Comparison of ENCODE assay signal across 16 mouse cellular contexts in the genomic region with DNA sequence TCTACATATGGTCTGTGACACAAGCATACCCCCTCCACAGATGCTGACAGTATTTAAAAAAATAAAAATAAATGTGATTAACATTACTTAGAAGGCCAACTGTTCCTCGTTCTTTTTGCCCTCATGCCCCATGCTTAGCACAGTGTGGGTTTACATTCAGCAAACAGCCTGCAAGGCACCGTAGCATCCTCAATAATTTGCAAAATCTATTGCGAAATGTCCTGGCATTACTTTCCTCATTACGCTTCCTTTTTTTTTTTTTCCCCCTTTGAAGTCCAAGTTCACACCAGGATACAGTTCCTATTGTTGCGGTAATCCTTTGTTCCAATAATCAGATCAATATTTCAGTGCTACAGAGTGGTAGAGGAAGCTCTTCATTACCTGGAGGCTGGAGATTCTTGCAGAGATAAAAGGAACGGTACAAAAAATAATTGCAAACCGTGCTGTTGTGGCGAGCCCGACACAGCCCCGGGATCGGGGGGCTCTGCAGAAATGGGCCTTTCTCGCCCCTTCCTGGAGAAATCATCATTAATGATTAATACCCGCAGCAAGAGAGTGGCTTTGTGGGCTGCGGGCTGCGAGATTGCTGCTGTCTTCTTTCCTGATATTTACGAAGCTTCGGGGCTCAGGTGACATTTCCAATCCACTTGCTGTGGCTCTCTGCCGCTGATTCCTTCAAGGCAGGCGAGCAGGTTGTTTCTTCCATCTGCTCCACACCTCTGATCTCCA. TPM values are rescaled to one million over a fixed set of nuclear protein-coding genes. Genes with fewer than 3 reads are reported as not detected.
DNase-seq lines count a peak whose midpoint lies in the region; ATAC-seq lines count a peak whose summit lies in the region.
"Had no signal": no experiment of that assay in that cellular context is flagged by ENCODE, and none has a peak within 500 bp of the region (broad histone marks: within the 10 kb centered on the region; RNA-seq: fewer than 3 reads in every experiment).

No protein-coding gene starts in this region.

- H3K27ac ChIP-seq in embryonic facial prominence, embryonic 12.5 days = 0 out of 2 replicates have a peak overlapping the region, but pooled peaks have one; percentile 41
- no peak overlapping the region for H3K27ac ChIP-seq in embryonic facial prominence, embryonic 10.5 days (replicated peaks)
- H3K27ac ChIP-seq in neural tube, embryonic 11.5 days (ENCODE audit: low read depth, low read length) = peak overlapping the region; percentile 23; the same call in 1 of the 2 replicates
- H3K27ac ChIP-seq: liver, embryonic 15.5 days had no signal

- WGBS in embryonic facial prominence, embryonic 12.5 days = 72% methylated on average over 19 of the region's 19 CpGs
- WGBS in embryonic facial prominence, embryonic 10.5 days = 84% methylated on average over 19 of the region's 19 CpGs
- WGBS in neural tube, embryonic 11.5 days = 65% methylated on average over 19 of the region's 19 CpGs

- H3K4me3 ChIP-seq in embryonic facial prominence, embryonic 12.5 days = no peak overlapping the region
- H3K4me3 ChIP-seq in embryonic facial prominence, embryonic 10.5 days = no peak overlapping the region
- H3K4me3 ChIP-seq in neural tube, embryonic 11.5 days (ENCODE audit: low read depth, low read length) = no peak overlapping the region
- H3K4me3 ChIP-seq: liver, embryonic 15.5 days had no signal

- no peak overlapping the region for H3K4me2 ChIP-seq in embryonic facial prominence, embryonic 12.5 days (replicated peaks)
- no peak overlapping the region for H3K4me2 ChIP-seq in neural tube, embryonic 11.5 days (ENCODE audit: low read depth)
- H3K4me2 ChIP-seq: liver, embryonic 15.5 days had no signal

- no peaks in the 10 kb centered on the region for H3K36me3 ChIP-seq in embryonic facial prominence, embryonic 12.5 days
- no peaks in the 10 kb centered on the region for H3K36me3 ChIP-seq in embryonic facial prominence, embryonic 10.5 days (replicated peaks)
- H3K36me3 ChIP-seq in neural tube, embryonic 11.5 days (ENCODE audit: control insufficient read depth, insufficient read depth, low read length) = no peaks in the 10 kb centered on the region; the same call in 1 of the 2 replicates
- H3K36me3 ChIP-seq: liver, embryonic 15.5 days had no signal

- H3K4me1 ChIP-seq in embryonic facial prominence, embryonic 12.5 days = no peaks in the 10 kb centered on the region; the same call in 1 of the 2 replicates
- H3K4me1 ChIP-seq in embryonic facial prominence, embryonic 10.5 days = peaks cover 5% of the 10 kb centered on the region; the same call in 1 of the 2 replicates
- no peaks in the 10 kb centered on the region for H3K4me1 ChIP-seq in neural tube, embryonic 11.5 days (ENCODE audit: control insufficient read depth, insufficient read depth, low read length)
- H3K4me1 ChIP-seq: liver, embryonic 15.5 days had no signal

- no peak for DNase-seq in embryonic facial prominence, embryonic 10.5 days (ENCODE audit: low spot score)
- peak; percentile 21 for DNase-seq in neural tube, embryonic 11.5 days (ENCODE audit: low spot score)
- no peak for DNase-seq in neural tube, embryonic 10.5 days (ENCODE audit: extremely low spot score, low spot score)
- DNase-seq in urinary bladder, postnatal 10 days (ENCODE audit: low spot score) = no peak
- no peak for DNase-seq in right cerebral cortex, postnatal 14 days
- no peak for DNase-seq in thymus, postnatal 10 days (ENCODE audit: low spot score in 2 of 2)
- DNase-seq: adrenal gland, adult 2 months; cerebellum, adult 11 months; thymus, postnatal 36 days had no signal

- H3K9me3 ChIP-seq in embryonic facial prominence, embryonic 12.5 days = no peaks in the 10 kb centered on the region
- no peaks in the 10 kb centered on the region for H3K9me3 ChIP-seq in embryonic facial prominence, embryonic 10.5 days
- no peaks in the 10 kb centered on the region for H3K9me3 ChIP-seq in neural tube, embryonic 11.5 days (ENCODE audit: control insufficient read depth, low read length)
- H3K9me3 ChIP-seq: liver, embryonic 15.5 days had no signal

- no peak overlapping the region for H3K9ac ChIP-seq in embryonic facial prominence, embryonic 12.5 days
- H3K9ac ChIP-seq in neural tube, embryonic 11.5 days (ENCODE audit: low read length) = no peak overlapping the region
- H3K9ac ChIP-seq: liver, embryonic 15.5 days had no signal

- ATAC-seq in embryonic facial prominence, embryonic 12.5 days (ENCODE audit: insufficient number of reproducible peaks, insufficient read depth, low FRiP score, low TSS enrichment) = no peak
- no peak; the same call in 1 of the 2 replicates for ATAC-seq in neural tube, embryonic 11.5 days (ENCODE audit: insufficient read depth, low FRiP score, low TSS enrichment)
- ATAC-seq in megakaryocyte, adult 5-6 weeks (ENCODE audit: poor library complexity, severe bottlenecking) = peak; percentile 56
- ATAC-seq: inflammation-experienced regulatory T-cells, adult 6 months had no signal

- no peaks in the 10 kb centered on the region for H3K27me3 ChIP-seq in embryonic facial prominence, embryonic 12.5 days
- H3K27me3 ChIP-seq in embryonic facial prominence, embryonic 10.5 days (replicated peaks; ENCODE audit: low read depth, poor library complexity, severe bottlenecking) = no peaks in the 10 kb centered on the region
- no peaks in the 10 kb centered on the region for H3K27me3 ChIP-seq in neural tube, embryonic 11.5 days (ENCODE audit: control insufficient read depth, insufficient read depth, low read length)
- H3K27me3 ChIP-seq: liver, embryonic 15.5 days had no signal

RNA-seq across cellular contexts. Expression of gene Tas2r134, which starts 27.7 kb away (rescaled TPM):
- not detected in 2 replicates for polyA plus RNA-seq in embryonic facial prominence, embryonic 12.5 days (2016; fragmentation: Nextera tagmentation; extraction: Ambion mirVana)
- polyA plus RNA-seq in embryonic facial prominence, embryonic 10.5 days (2016; fragmentation: Nextera tagmentation; extraction: Ambion mirVana) = not detected in 2 replicates
- polyA plus RNA-seq in neural tube, embryonic 11.5 days (2014; fragmentation: Nextera tagmentation; extraction: Ambion mirVana) = not detected in 2 replicates
- total RNA-seq in megakaryocyte, adult 5-6 weeks (2015) = not detected in 2 replicates
- not detected in 2 replicates for total RNA-seq in megakaryocyte, adult 5-6 weeks (2017)
- total RNA-seq: adrenal gland, adult 2 months; left cerebral cortex, adult 8-10 months; megakaryocyte-erythroid progenitor cell, adult 5-6 weeks; MEL had no signal
- polyA plus RNA-seq: adrenal gland, adult 2 months; inflammation-experienced regulatory T-cells, adult 6 months; liver, embryonic 15.5 days had no signal
